Mouse (Mus musculus) MEL (cell line): ENCODE measurements around the gene Syt2.

Experiments
- CHD1 ChIP-seq: IDR thresholded peaks from 2 replicates; pipeline ENCODE4 v1.6.1; 2012; ENCODE audit warnings: low read depth, mild to moderate bottlenecking, inconsistent platforms, low read length, improper control_type of control experiment
- CTCF ChIP-seq, 3 experiments: IDR thresholded peaks in 2 of 3; conservative IDR thresholded peaks in 1 of 3; 2 replicates each; pipeline ENCODE4 v1.5.1; 2011 to 2012; ENCODE audit warnings: low read length in 3 of 3, low read depth in 2 of 3, mild to moderate bottlenecking in 2 of 3, improper control_type of control experiment in 1 of 3, inconsistent platforms in 1 of 3, mixed read lengths in 1 of 3, moderate library complexity in 1 of 3; ENCODE audit not compliant: control insufficient read depth in 1 of 3, insufficient read depth in 1 of 3, poor library complexity in 1 of 3, severe bottlenecking in 1 of 3
- GATA1 ChIP-seq: IDR thresholded peaks from 2 replicates; pipeline ENCODE4 v1.6.1; 2011; ENCODE audit warnings: low read depth, low read length, improper control_type of control experiment
- NRF1 ChIP-seq: IDR thresholded peaks from 2 replicates; pipeline ENCODE4 v1.6.1; 2014; ENCODE audit warnings: low read depth, mild to moderate bottlenecking, inconsistent platforms, low read length, improper control_type of control experiment, moderate library complexity; ENCODE audit not compliant: poor library complexity, insufficient read depth, severe bottlenecking
- POLR2A ChIP-seq, 2 experiments: IDR thresholded peaks; 2 replicates each; pipeline ENCODE4 v1.6.1; 2011 to 2012; ENCODE audit warnings: low read length in 2 of 2, mild to moderate bottlenecking in 2 of 2, control low read depth in 1 of 2, improper control_type of control experiment in 1 of 2, low read depth in 1 of 2, moderate library complexity in 1 of 2; ENCODE audit not compliant: control insufficient read depth in 1 of 2, insufficient read depth in 1 of 2, poor library complexity in 1 of 2
- POLR2AphosphoS2 ChIP-seq: IDR thresholded peaks from 2 replicates; pipeline ENCODE4 v1.6.1; 2011; ENCODE audit warnings: low read length, improper control_type of control experiment
- USF2 ChIP-seq, 2 experiments: IDR thresholded peaks; 2 replicates each; pipeline ENCODE4 v1.6.1; 2011 to 2012; ENCODE audit warnings: improper control_type of control experiment in 2 of 2, low read length in 2 of 2, borderline replicate concordance in 1 of 2, inconsistent platforms in 1 of 2, low read depth in 1 of 2, mild to moderate bottlenecking in 1 of 2; ENCODE audit not compliant: insufficient read depth in 1 of 2

- TF ChIP-seq GATA1: no peak
- no peak for TF ChIP-seq USF2 (IDR thresholded peaks at IDR 0.05; ENCODE audit: borderline replicate concordance in 1 of 2, insufficient read depth in 1 of 2, low read depth in 1 of 2, low read length in 2 of 2)
- TF ChIP-seq POLR2A (IDR thresholded peaks at IDR 0.05; ENCODE audit: control insufficient read depth in 1 of 2, insufficient read depth in 1 of 2, low read depth in 1 of 2, low read length in 2 of 2, poor library complexity in 1 of 2): no peak
- no peak for TF ChIP-seq NRF1
- no peak for TF ChIP-seq POLR2AphosphoS2
- TF ChIP-seq CHD1: no peak
- no peak for TF ChIP-seq CTCF (IDR thresholded peaks at IDR 0.05 in 2 of 3, conservative IDR thresholded peaks at IDR 0.05 in 1 of 3; ENCODE audit: control insufficient read depth in 1 of 3, insufficient read depth in 1 of 3, low read depth in 2 of 3, low read length in 3 of 3, poor library complexity in 1 of 3, severe bottlenecking in 1 of 3)
These were observed 28.8 kb upstream of the Syt2 start for GRCm38 (mm10) chr1:134617656-134618055.
